In genomic region chr7:66427437-66428161, GRCm38 (mm10) we compare ENCODE assay signal across 8 mouse cellular contexts. TPM values are rescaled to one million over a fixed set of nuclear protein-coding genes. Genes with fewer than 3 reads are reported as not detected.
DNase-seq lines count a peak whose midpoint lies in the region; ATAC-seq and TF ChIP-seq lines count a peak whose summit lies in the region.

TSS of gene Aldh1a3 (minus strand) at chr7:66427517.

- H3K9ac ChIP-seq in intestine, embryonic 15.5 days: peak within 1 kb of the TSS; percentile 43; the same call in 1 of the 2 replicates
- H3K9ac ChIP-seq in lung, postnatal 0 days (replicated peaks; ENCODE audit: low read depth): no peak within 1 kb of the TSS
- peak within 1 kb of the TSS; percentile 63 for H3K9ac ChIP-seq in stomach, embryonic 16.5 days (ENCODE audit: low read length)

- WGBS in intestine, embryonic 15.5 days: under 1% methylated on average over 56 of the region's 56 CpGs
- WGBS in lung, postnatal 0 days: 3% methylated on average over 46 of the region's 56 CpGs
- under 1% methylated on average over 53 of the region's 56 CpGs for WGBS in stomach, embryonic 16.5 days

- TF ChIP-seq CTCF in brain, embryonic 14.5 days (IDR thresholded peaks at IDR 0.05; ENCODE audit: borderline replicate concordance, extremely low read depth, insufficient read depth, insufficient read length): no peak
- TF ChIP-seq CTCF in lung, postnatal 0 days (IDR thresholded peaks at IDR 0.05): no peak

- peak; percentile 86 for ATAC-seq in intestine, embryonic 15.5 days
- peak; percentile 93 for ATAC-seq in lung, postnatal 0 days
- ATAC-seq in stomach, embryonic 16.5 days (ENCODE audit: insufficient read depth, low FRiP score): peak; percentile 80

- H3K4me1 ChIP-seq in intestine, embryonic 15.5 days (replicated peaks): peaks cover 11% of the 10 kb centered on the region
- peaks cover 4% of the 10 kb centered on the region; the same call in 1 of the 2 replicates for H3K4me1 ChIP-seq in lung, postnatal 0 days (ENCODE audit: insufficient read depth, low read depth, low read length)
- H3K4me1 ChIP-seq in stomach, embryonic 16.5 days (ENCODE audit: control insufficient read depth, insufficient read depth, low read length): 0 out of 2 replicates have a peak, but pooled peaks cover 5% of the 10 kb centered on the region

- TF ChIP-seq EP300 in lung, postnatal 0 days (IDR thresholded peaks at IDR 0.05): no peak

- H3K9me3 ChIP-seq in intestine, embryonic 15.5 days: no peaks in the 10 kb centered on the region
- no peaks in the 10 kb centered on the region for H3K9me3 ChIP-seq in lung, postnatal 0 days (ENCODE audit: low read length)
- H3K9me3 ChIP-seq in stomach, embryonic 16.5 days (replicated peaks; ENCODE audit: control insufficient read depth, low read length): no peaks in the 10 kb centered on the region

- DNase-seq in left cerebral cortex, adult 18-20 months (ENCODE audit: low spot score in 2 of 2): peak; percentile 25 to 44
- no peak for DNase-seq in left cerebral cortex, adult 11 months (ENCODE audit: low spot score)
- peak; percentile 60 for DNase-seq in brain, embryonic 14.5 days (ENCODE audit: low read depth)
- peak; percentile 43 to 67 for DNase-seq in gastrocnemius, postnatal 4 days (ENCODE audit: low spot score in 2 of 2)
- DNase-seq in lung, postnatal 0 days (ENCODE audit: low spot score): peak; percentile 55
- DNase-seq in cerebellum, postnatal 4 days (ENCODE audit: low spot score in 2 of 2): no peak

- peak within 1 kb of the TSS; percentile 97 for H3K4me2 ChIP-seq in intestine, embryonic 15.5 days (replicated peaks)
- H3K4me2 ChIP-seq in lung, postnatal 0 days (replicated peaks; ENCODE audit: low read depth, low read length): peak within 1 kb of the TSS; percentile 82
- H3K4me2 ChIP-seq in stomach, embryonic 16.5 days (ENCODE audit: low read depth, low read length): peak within 1 kb of the TSS; percentile 92

- no peak for TF ChIP-seq POLR2A in brain, embryonic 14.5 days (IDR thresholded peaks at IDR 0.05; ENCODE audit: borderline replicate concordance, extremely low read depth, insufficient read depth, insufficient read length, poor library complexity, severe bottlenecking)

- H3K27me3 ChIP-seq in intestine, embryonic 15.5 days (replicated peaks): peaks cover 38% of the 10 kb centered on the region
- peaks cover 34% of the 10 kb centered on the region for H3K27me3 ChIP-seq in lung, postnatal 0 days (replicated peaks; ENCODE audit: insufficient read depth, low read length)
- H3K27me3 ChIP-seq in stomach, embryonic 16.5 days (ENCODE audit: control insufficient read depth, insufficient read depth, low read length): peaks cover 33% of the 10 kb centered on the region

- H3K36me3 ChIP-seq in intestine, embryonic 15.5 days: no peaks in the 10 kb centered on the region
- H3K36me3 ChIP-seq in lung, postnatal 0 days (ENCODE audit: insufficient read depth, low read length): no peaks in the 10 kb centered on the region
- H3K36me3 ChIP-seq in stomach, embryonic 16.5 days (ENCODE audit: control insufficient read depth, insufficient read depth, low read length): no peaks in the 10 kb centered on the region

- peak within 1 kb of the TSS; percentile 48 for H3K4me3 ChIP-seq in intestine, embryonic 15.5 days (replicated peaks)
- peak within 1 kb of the TSS; percentile 44 for H3K4me3 ChIP-seq in lung, postnatal 0 days (ENCODE audit: low read depth, low read length)
- H3K4me3 ChIP-seq in stomach, embryonic 16.5 days (replicated peaks; ENCODE audit: low read length): peak within 1 kb of the TSS; percentile 54

- no peak within 1 kb of the TSS for H3K27ac ChIP-seq in intestine, embryonic 15.5 days
- H3K27ac ChIP-seq in lung, postnatal 0 days (ENCODE audit: low read length): no peak within 1 kb of the TSS
- peak within 1 kb of the TSS; percentile 23; the same call in 1 of the 2 replicates for H3K27ac ChIP-seq in stomach, embryonic 16.5 days (ENCODE audit: low read length)

RNA-seq across cellular contexts. Expression of gene Aldh1a3, which starts in this region (rescaled TPM):
- total RNA-seq in left cerebral cortex, adult 18-20 months (2021): 1 to 10 TPM in 1 of 2 experiments, under 1 TPM in 1; 0.88 to 1.0 TPM
- 1.6 and 2.2 TPM in 2 replicates for polyA plus RNA-seq in brain, embryonic 14.5 days (2012; rRNA removed)
- 10 to 100 TPM; 14.4 to 18.2 TPM for total RNA-seq in gastrocnemius, postnatal 4 days (2021)
- 16.9 and 17.6 TPM in 2 replicates for polyA plus RNA-seq in intestine, embryonic 15.5 days (2015; fragmentation: Nextera tagmentation; extraction: Ambion mirVana)
- polyA plus RNA-seq in lung, postnatal 0 days (2015; fragmentation: Nextera tagmentation; extraction: Ambion mirVana): 0.84 and 1.7 TPM in 2 replicates
- polyA plus RNA-seq in stomach, embryonic 16.5 days (2015; fragmentation: Nextera tagmentation; extraction: Ambion mirVana): 12.9 and 14.5 TPM in 2 replicates

Comparison
In these comparisons a context has a peak if more than half of its experiments do, and no peak if none do; other contexts are left out.
1. RNA of gene Aldh1a3 (total RNA-seq): 14.4 to 18.2 TPM in gastrocnemius, postnatal 4 days; 0.88 to 1.0 TPM in left cerebral cortex, adult 18-20 months; every median in the first group is over 4 times any median in the second.
2. DNase-seq: peak in left cerebral cortex, adult 18-20 months (2 of 2), brain, embryonic 14.5 days (single experiment), gastrocnemius, postnatal 4 days (2 of 2) and lung, postnatal 0 days (single experiment); none in left cerebral cortex, adult 11 months (single experiment) and cerebellum, postnatal 4 days (0 of 2).
3. Peak in every context shown above with its lines, with median percentiles within 50 percentile points of each other: ATAC-seq, H3K4me2 ChIP-seq and H3K4me3 ChIP-seq.